Mouse (Mus musculus) mouse trophoblast stem cell (cell line): ENCODE results near the gene Gna12.

Experiments used
- in situ Hi-C, 2 experiments: fragments of 300-500 bp; cut with MseI, MboI; formaldehyde crosslinking; loops; 2 replicates in 1 of 2; 3 replicates in 1 of 2; pipeline ENCODE4 v1.15.1; 2025

Gna12 gene

GRCm38 (mm10) chr5:140753223-140753622 lies 77.0 kb downstream of the Gna12 start:
- in situ Hi-C loops = no loop called here

- in situ Hi-C loops = no loop called here
These were observed 77.6 kb downstream of the Gna12 start for GRCm38 (mm10) chr5:140752639-140753038.

GRCm38 (mm10) chr5:140752041-140752440 lies 78.2 kb downstream of the Gna12 start:
- in situ Hi-C loops = no loop called here

- in situ Hi-C loops = no loop called here
These were observed 79.3 kb downstream of the Gna12 start for GRCm38 (mm10) chr5:140750925-140751324.

- in situ Hi-C loops = no loop called here
These were observed 81.0 kb downstream of the Gna12 start for GRCm38 (mm10) chr5:140749062-140749875.

GRCm38 (mm10) chr5:140748425-140748824 lies 81.8 kb downstream of the Gna12 start:
- in situ Hi-C loops = no loop called here

- in situ Hi-C loops = no loop called here
These were observed 86.5 kb downstream of the Gna12 start for GRCm38 (mm10) chr5:140743706-140744131.

GRCm38 (mm10) chr5:140741877-140742276 lies 88.4 kb downstream of the Gna12 start:
- in situ Hi-C loops = no loop called here

- in situ Hi-C loops = no loop called here
These were observed 89.2 kb downstream of the Gna12 start for GRCm38 (mm10) chr5:140741040-140741439.

- in situ Hi-C loops = no loop called here
These were observed 90.4 kb downstream of the Gna12 start for GRCm38 (mm10) chr5:140739813-140740212.

GRCm38 (mm10) chr5:140736166-140736565 lies 94.1 kb downstream of the Gna12 start:
- in situ Hi-C loops = no loop called here

- in situ Hi-C loops = no loop called here
These were observed 94.9 kb downstream of the Gna12 start for GRCm38 (mm10) chr5:140735297-140735696.

GRCm38 (mm10) chr5:140733336-140733735 lies 96.9 kb downstream of the Gna12 start:
- in situ Hi-C loops = no loop called here

- in situ Hi-C loops = no loop called here
These were observed 98.0 kb downstream of the Gna12 start for GRCm38 (mm10) chr5:140732195-140732594.

GRCm38 (mm10) chr5:140731040-140731797 lies 99.0 kb downstream of the Gna12 start:
- in situ Hi-C loops = no loop called here

- in situ Hi-C loops = no loop called here
These were observed 103.1 kb downstream of the Gna12 start for GRCm38 (mm10) chr5:140726946-140727740.

- in situ Hi-C loops = no loop called here
These were observed 104.0 kb downstream of the Gna12 start for GRCm38 (mm10) chr5:140726062-140726839.

- in situ Hi-C loops = no loop called here
These were observed 106.4 kb downstream of the Gna12 start, which contains the start of gene Amz1 for GRCm38 (mm10) chr5:140723822-140724221. Gene Amz1 (plus strand): TSS chr5:140724127.

- in situ Hi-C loops = no loop called here
These were observed 108.1 kb downstream of the Gna12 start for GRCm38 (mm10) chr5:140722121-140722520.

GRCm38 (mm10) chr5:140720773-140721172 lies 109.5 kb downstream of the Gna12 start:
- in situ Hi-C loops = no loop called here

- in situ Hi-C loops = no loop called here
These were observed 119.2 kb downstream of the Gna12 start for GRCm38 (mm10) chr5:140711040-140711439.
